Mouse (Mus musculus) midbrain, embryonic 12.5 days (tissue): ENCODE data around the gene Gtsf2. TPM values are rescaled to one million over a fixed set of nuclear protein-coding genes. Genes with fewer than 3 reads are reported as not detected.

Experiments
- polyA plus RNA-seq: library from polyadenylated mRNA; unstranded; fragments of >200 nt; fragmentation: Nextera tagmentation; extraction: Ambion mirVana; gene quantifications from 2 replicates; pipeline ENCODE4 v1.2.1, GENCODE M21; 2016

The Gtsf2 gene
- polyA plus RNA-seq, 1 experiment from 2014 or later, result not detected

Other genes with a start within 250 kb of the Gtsf2 start
- 203 and 216 TPM in 2 replicates for gene Cbx5, start 208.7 kb downstream of the Gtsf2 start, polyA plus RNA-seq
- gene Hnrnpa1, start 208.0 kb downstream of the Gtsf2 start, polyA plus RNA-seq, result 1,196 and 1,287 TPM in 2 replicates
- gene Nfe2, start 190.1 kb downstream of the Gtsf2 start, polyA plus RNA-seq, result 3.4 and 3.8 TPM in 2 replicates
- 232 and 235 TPM in 2 replicates for gene Copz1, start 175.8 kb downstream of the Gtsf2 start, polyA plus RNA-seq
- 0.10 and 0.20 TPM in 2 replicates for gene Gpr84, start 137.9 kb downstream of the Gtsf2 start, polyA plus RNA-seq
- 19.6 and 20.8 TPM in 2 replicates for gene Zfp385a, start 108.4 kb downstream of the Gtsf2 start, polyA plus RNA-seq
- 19.0 and 21.2 TPM in 2 replicates for gene Itga5, start 81.7 kb downstream of the Gtsf2 start, polyA plus RNA-seq
- not detected in 2 replicates for gene Gtsf1, start 18.0 kb downstream of the Gtsf2 start, polyA plus RNA-seq
- gene Nckap1l, start 5.3 kb upstream of the Gtsf2 start, polyA plus RNA-seq, result 1.8 TPM in 2 replicates
- gene Pde1b, start 54.6 kb upstream of the Gtsf2 start, polyA plus RNA-seq, result 47.8 and 48.7 TPM in 2 replicates
- gene Ppp1r1a, start 89.5 kb upstream of the Gtsf2 start, polyA plus RNA-seq, result 66.3 and 66.7 TPM in 2 replicates
- not detected in 2 replicates for gene Glycam1, start 116.6 kb upstream of the Gtsf2 start, polyA plus RNA-seq